Mouse (Mus musculus): ENCODE data around the gene Olfr851.

Gene Olfr851

DNA sequence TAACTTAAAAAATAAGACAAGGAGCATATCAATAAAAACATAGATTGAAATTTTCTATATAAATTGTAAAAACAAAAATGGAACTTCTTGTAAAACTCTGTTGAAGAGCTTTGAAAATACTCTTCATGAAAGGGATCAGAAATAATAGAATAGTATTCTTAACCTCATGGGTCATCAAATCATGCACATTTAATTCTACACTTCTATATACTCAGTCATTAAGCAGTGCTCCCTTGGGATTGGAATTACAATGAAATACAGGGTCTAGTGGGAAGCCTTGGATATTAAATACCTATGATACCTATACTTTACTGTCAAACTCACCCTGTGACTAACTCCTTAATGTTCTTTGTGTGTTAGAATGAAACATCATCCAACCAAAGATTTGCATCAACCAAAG is at the start of gene Olfr851:
Gene Olfr851 (plus strand): TSS at position 301 of the 400 bp plus-strand sequence.
- DNase-seq (ENCODE audit: low spot score in 2 of 2), result no peak

DNA sequence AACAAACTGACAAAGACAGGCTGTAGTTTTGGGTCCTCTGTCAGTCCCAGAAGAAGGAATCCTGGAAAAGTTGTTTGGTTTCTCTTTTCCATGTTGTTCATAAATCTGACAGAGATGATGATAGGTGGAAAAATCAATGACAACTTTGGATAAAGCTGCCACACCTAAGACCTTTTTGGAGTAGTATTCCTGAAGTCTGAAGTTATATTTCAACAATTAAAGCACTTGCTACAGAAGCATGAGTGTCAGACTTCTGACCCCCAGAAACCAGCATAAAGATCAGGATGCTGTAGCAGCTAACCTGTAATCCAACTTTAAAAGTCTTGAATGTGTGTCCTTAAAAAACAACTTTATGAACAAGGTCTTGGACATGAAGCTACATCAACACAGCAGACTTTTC is 14.9 kb upstream of the Olfr851 start, which contains the start of gene Olfr850:
Gene Olfr850 (minus strand): TSS at position 101 of the 400 bp plus-strand sequence.
- DNase-seq (ENCODE audit: low spot score in 2 of 2), result no peak

DNA sequence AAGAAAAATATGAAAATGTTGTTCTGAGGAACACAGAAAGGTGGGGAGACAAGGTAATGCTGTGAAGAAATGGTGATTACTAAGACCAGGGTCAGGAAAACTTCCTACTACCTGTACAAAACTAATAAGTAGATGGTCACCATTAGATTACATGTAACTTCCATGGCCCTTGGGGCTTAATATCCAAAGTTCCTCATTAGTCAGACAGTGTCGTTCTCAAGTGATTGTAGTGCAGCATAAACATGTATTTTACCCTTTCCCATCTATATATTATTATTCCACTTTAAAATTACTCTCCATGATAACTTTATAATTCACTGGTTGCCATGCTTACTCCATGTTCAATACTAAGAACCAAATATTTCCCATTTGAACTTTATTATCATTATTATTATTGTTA is 47.9 kb downstream of the Olfr851 start, which contains the start of gene Olfr853:
Gene Olfr853 (minus strand): TSS at position 101 of the 400 bp plus-strand sequence.
- DNase-seq (ENCODE audit: low spot score in 2 of 2), result no peak

Data from right cerebral cortex, postnatal 36 days (tissue).